Mouse (Mus musculus) embryonic facial prominence, embryonic 10.5 days (tissue): ENCODE results near the gene Ncl. TPM values are rescaled to one million over a fixed set of nuclear protein-coding genes. Genes with fewer than 3 reads are reported as not detected.
"Not testable (repeated sequence)": the region's sequence is repeated elsewhere in the genome, so short reads cannot be mapped to it uniquely, and the experiment has no call there.

Experiments used
- DNase-seq: peaks from one replicate; pipeline ENCODE4 v3.0.0-alpha.2; 2017; ENCODE audit warnings: low spot score
- H3K27ac ChIP-seq: fragments of 300-500 bp; sonication (generic); replicated peaks from 2 replicates; pipeline ENCODE4 v1.5.1; 2016; ENCODE audit warnings: mild to moderate bottlenecking
- H3K27me3 ChIP-seq: fragments of 300-500 bp; sonication (generic); replicated peaks from 2 replicates; pipeline ENCODE4 v1.6.1; 2016; ENCODE audit warnings: low read depth, mild to moderate bottlenecking; ENCODE audit not compliant: poor library complexity, severe bottlenecking
- H3K36me3 ChIP-seq: fragments of 300-500 bp; sonication (generic); replicated peaks from 2 replicates; pipeline ENCODE4 v1.6.1; 2016; ENCODE audit warnings: mild to moderate bottlenecking, moderate library complexity
- H3K4me1 ChIP-seq: fragments of 300-500 bp; sonication (generic); 2 replicates; pipeline ENCODE4 v1.6.1; 2016
- H3K4me3 ChIP-seq: fragments of 300-500 bp; sonication (generic); 2 replicates; pipeline ENCODE4 v1.5.1; 2016; ENCODE audit warnings: mild to moderate bottlenecking, moderate library complexity
- H3K9me3 ChIP-seq: fragments of 300-500 bp; sonication (generic); 2 replicates; pipeline ENCODE4 v1.6.1; 2016; ENCODE audit warnings: mild to moderate bottlenecking
- WGBS: fragments of 180-500 bp; shearing (Covaris S2); methylation state at CpG from one replicate; pipeline ENCODE4 v1.1.7; 2016; 5-methylcytosine and 5-hydroxymethylcytosine counted together
- polyA plus RNA-seq: library from polyadenylated mRNA; unstranded; fragments of >200 nt; fragmentation: Nextera tagmentation; extraction: Ambion mirVana; gene quantifications from 2 replicates; pipeline ENCODE4 v1.2.1, GENCODE M21; 2016

Ncl gene
- polyA plus RNA-seq, 1 experiment from 2014 or later = 641 TPM

DNA sequence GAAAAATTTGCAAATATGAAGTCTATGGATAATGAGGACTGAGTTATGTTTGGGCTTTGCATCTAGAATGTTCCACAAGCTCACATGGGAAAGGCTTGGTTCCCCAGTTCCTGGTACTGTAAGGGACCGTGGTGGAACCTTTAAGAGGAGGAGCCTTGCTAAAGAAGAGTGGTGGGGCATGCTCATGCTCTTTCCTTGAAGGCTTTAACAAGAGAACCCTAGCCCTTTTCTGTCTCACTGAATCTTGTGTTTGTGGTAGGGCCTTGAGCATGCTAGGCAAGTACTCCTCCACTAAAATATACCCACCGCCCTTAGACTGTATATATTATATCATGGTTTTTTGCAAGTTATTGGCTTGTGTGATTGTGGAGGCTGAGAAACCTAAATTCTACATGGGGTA is 16.8 kb downstream of the Ncl start:
- 91% methylated on average over 2 of the region's 2 CpGs for WGBS
- H3K4me3 ChIP-seq = no peak overlapping the region
- H3K27me3 ChIP-seq = no peaks in the 10 kb centered on the region
- H3K9me3 ChIP-seq = no peaks in the 10 kb centered on the region
- H3K36me3 ChIP-seq = peaks cover 25% of the 10 kb centered on the region
- H3K27ac ChIP-seq = no peak overlapping the region
- DNase-seq = no peak
- no peaks in the 10 kb centered on the region for H3K4me1 ChIP-seq

DNA sequence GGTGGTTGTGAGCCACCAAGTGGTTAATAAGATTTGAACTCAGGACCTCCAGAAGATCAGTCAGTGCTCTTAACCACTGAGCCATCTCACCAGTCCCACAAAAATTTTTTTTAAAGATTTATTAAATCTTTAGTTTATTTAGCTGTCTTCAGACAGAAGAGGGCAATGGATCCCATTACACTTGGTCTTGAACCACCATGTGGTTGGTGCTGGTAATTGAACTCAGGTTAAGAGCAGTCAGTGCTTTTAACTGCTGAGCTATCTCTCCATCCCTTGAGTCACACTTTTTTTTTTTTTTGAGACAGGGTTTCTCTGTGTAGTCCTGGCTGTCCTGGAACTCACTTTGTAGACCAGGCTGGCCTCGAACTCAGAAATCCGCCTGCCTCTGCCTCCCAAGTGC is 18.1 kb downstream of the Ncl start:
- not testable (repeated sequence) for H3K4me3 ChIP-seq, H3K4me1 ChIP-seq, H3K9me3 ChIP-seq, H3K27me3 ChIP-seq, DNase-seq, H3K27ac ChIP-seq
- 91% methylated on average over 2 of the region's 2 CpGs for WGBS
- H3K36me3 ChIP-seq = peaks cover 13% of the 10 kb centered on the region

DNA sequence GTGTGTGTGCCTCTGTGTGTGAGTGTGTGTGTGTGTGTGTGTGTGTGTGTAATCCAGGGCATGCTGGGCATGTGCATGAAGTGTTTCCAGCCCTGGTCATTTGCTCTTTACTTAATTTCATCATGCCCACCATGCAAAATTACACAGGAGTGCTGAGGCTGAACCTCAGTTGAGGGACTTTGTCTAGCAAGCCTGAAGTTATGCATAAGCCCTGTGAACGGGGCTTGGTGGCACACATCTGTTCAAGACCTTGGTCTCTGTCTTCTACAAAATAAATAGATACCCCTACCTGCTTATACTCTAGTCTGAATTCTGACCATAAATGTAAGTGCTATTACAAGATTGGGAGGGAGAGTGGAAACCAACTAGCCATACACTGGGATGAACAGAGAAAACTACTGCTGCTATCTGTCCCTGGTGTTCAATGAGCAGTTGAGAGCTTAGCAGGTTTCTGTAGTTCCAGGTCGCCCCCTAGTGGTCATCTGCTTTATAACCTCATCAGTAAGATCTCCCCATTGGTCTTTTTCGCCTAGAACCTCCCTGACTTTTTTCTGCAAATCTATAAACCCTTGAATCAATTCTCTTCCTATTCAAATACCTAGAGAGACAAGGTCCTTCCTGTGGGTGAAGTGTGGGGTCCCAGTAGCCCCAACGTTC is 19.9 kb downstream of the Ncl start:
- H3K36me3 ChIP-seq = no peaks in the 10 kb centered on the region; the same call in 1 of the 2 replicates
- H3K4me3 ChIP-seq = no peak overlapping the region
- no peak overlapping the region for H3K27ac ChIP-seq
- H3K9me3 ChIP-seq = no peaks in the 10 kb centered on the region
- DNase-seq = peak; percentile 75
- 30% methylated on average over 4 of the region's 4 CpGs for WGBS
- H3K27me3 ChIP-seq = no peaks in the 10 kb centered on the region
- no peaks in the 10 kb centered on the region for H3K4me1 ChIP-seq

DNA sequence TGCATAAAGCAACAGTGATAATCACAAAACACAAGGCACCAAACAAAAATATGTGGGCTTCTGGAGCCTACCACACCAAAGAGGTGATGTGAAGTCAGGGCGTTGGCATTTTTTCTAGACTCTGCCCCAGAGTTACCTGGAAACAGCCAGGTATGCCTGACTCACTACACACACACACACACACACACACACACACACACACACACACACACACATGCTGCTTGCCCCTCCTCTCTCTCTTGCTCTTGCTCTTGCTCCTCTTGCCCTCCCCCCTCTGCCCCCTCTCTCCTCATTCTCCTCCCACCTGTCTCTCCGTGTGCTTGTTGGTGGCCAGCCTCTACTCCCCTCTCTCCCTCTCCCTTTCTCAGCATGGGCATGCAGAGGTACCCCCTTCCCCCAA is 22.9 kb downstream of the Ncl start:
- no peaks in the 10 kb centered on the region for H3K9me3 ChIP-seq
- no peaks in the 10 kb centered on the region for H3K4me1 ChIP-seq
- no peak for DNase-seq
- no peaks in the 10 kb centered on the region for H3K36me3 ChIP-seq
- H3K4me3 ChIP-seq = no peak overlapping the region
- no peaks in the 10 kb centered on the region for H3K27me3 ChIP-seq
- WGBS = 39% methylated on average over 2 of the region's 2 CpGs
- no peak overlapping the region for H3K27ac ChIP-seq

DNA sequence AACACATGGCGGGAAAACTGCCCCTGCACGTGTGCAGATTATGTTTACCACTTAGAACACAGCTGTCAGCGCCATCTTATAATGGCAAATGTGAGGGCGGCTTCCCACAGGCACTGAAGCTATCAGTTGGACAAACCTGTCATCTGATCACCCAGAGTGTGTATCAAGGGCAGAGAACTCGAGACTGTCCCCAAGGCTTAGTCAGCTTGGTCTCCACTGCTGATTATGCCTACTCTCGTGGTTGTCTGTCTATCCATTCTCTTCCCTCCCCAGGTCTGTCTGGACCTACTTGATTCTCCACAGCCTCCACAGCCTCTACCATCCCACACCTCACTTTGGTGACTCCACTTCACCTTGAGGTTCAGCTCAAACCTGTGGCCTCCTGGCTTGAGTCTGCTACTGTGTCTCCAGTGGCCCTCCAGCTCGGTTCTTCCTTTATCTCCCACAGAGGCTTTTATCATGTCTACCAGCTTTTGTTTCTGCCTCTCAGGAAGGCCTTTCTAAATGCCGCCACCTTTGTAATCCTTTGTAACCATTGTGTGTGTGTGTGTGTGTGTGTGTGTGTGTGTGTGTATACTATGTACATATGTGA is 38.3 kb downstream of the Ncl start:
- no peak overlapping the region for H3K27ac ChIP-seq
- H3K4me3 ChIP-seq = no peak overlapping the region
- DNase-seq = no peak
- no peaks in the 10 kb centered on the region for H3K36me3 ChIP-seq
- H3K27me3 ChIP-seq = no peaks in the 10 kb centered on the region
- WGBS = 86% methylated on average over 7 of the region's 8 CpGs
- H3K9me3 ChIP-seq = no peaks in the 10 kb centered on the region
- H3K4me1 ChIP-seq = no peaks in the 10 kb centered on the region

DNA sequence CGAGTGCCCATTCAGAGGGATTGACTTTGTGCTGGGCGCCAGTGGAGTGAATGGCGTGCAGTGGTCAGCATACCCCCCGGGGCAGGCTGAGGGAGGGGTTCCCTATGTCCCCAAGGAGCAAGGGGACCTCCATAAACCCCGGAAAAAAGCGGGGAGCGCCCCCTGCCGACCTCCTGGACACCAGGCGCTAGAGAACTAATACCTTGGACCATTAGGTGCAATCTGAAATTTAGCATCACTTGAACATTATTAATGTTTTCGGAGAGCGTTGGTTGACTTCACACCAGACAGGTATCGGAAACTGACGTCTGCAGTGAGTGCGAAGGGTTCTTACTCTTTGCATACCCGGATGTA is 45.5 kb downstream of the Ncl start:
- WGBS = 24% methylated on average over 15 of the region's 15 CpGs
- peak; percentile 29 for DNase-seq
- H3K36me3 ChIP-seq = no peaks in the 10 kb centered on the region

DNA sequence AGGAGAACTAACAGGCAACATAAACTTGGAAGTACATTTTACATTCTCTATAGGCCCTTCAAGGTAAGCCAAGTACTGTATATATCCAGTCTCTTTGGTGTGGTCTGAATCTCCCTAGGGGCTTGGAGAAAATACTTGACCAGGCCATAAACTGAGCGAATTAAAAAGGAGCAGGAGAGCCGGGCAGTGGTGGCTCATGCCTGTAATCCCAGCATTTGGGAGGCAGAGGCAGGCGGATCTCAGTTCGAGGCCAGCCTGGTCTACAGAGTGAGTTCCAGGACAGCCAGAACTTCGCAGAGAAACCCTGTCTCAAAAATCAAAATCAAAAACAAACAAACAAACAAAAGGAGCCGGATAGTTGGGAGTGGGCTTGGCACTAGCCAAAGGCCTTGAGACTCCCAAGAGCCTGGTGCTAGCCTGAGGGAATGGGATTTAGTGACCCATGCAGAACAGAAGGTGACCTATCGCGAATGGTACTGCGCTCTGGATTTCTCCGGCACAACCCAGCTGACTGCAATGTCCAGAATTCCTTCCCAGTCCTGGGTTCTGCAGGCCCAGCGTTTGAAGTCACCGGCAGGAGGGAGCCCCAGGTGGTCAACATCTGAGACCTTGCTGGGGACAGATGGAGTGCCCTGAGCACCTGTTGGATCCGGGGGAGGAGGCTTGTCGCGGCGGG is 46.0 kb downstream of the Ncl start:
- WGBS = 40% methylated on average over 16 of the region's 16 CpGs
- Histone ChIP-seq H3K9me3 (no peaks in the 10 kb centered on the region), H3K27me3 (peaks cover 28% of the 10 kb centered on the region), H3K27ac (no peak overlapping the region), H3K4me3 (0 out of 2 replicates have a peak overlapping the region, but pooled peaks have one; percentile 18), H3K36me3 (no peaks in the 10 kb centered on the region), H3K4me1 (peaks cover 25% of the 10 kb centered on the region)
- DNase-seq = no peak

More for the DNA sequence above, 45.5 kb downstream of the Ncl start:
- Histone ChIP-seq H3K4me3 (0 out of 2 replicates have a peak overlapping the region, but pooled peaks have one; percentile 18), H3K9me3 (no peaks in the 10 kb centered on the region), H3K27me3 (peaks cover 27% of the 10 kb centered on the region), H3K27ac (no peak overlapping the region), H3K4me1 (peaks cover 22% of the 10 kb centered on the region)

DNA sequence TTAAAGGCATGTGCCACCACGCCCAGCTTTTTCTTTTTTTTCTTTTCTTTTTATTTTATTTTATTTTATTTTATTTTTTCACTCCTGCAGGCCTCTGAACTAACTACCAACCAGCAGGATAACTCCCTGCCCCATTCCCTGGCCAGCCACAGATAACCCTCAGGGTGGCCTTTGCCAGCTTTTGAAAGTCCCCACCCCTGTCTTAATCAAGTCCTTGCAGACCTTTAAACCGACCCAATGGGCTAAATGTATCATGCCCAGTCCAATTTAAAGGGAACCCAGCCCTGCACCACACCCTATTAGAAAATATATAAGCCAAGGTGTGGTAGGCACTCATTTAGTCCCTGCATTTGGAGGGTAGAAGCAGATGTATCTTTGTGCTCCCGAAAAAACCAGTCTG is 46.9 kb downstream of the Ncl start:
- no peak for DNase-seq
- 71% methylated on average over 3 of the region's 3 CpGs for WGBS

DNA sequence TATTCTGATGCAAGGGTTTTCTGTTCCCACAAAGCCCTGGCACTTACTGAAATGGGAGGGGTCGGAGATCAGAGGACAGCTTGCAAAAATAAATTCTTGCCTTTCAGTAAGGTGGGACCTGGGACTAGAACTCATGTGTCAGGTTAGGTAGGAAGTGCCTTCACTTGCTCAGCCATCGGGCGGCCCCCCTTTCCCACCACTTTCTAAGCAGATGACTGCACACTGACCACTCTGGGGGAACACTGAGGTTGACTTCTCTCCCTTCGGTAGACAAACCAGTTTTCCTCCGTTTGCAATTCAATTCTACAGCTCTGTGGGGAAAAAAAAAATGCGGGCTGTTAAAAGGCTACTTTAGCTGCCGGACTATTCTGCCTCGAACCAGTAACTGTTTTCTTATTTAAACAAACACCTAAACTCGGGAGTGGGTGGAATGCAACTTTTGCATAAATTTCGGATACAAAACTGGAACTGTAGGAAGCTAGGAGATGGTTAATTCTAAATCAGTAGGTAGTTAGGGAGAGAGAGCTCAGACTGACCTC is 47.7 kb downstream of the Ncl start:
- H3K36me3 ChIP-seq = peaks cover 2% of the 10 kb centered on the region; the same call in 1 of the 2 replicates
- WGBS = 26% methylated on average over 10 of the region's 10 CpGs
- H3K4me1 ChIP-seq = peaks cover 33% of the 10 kb centered on the region
- no peak overlapping the region for H3K4me3 ChIP-seq
- peak; percentile 32 for DNase-seq
- H3K9me3 ChIP-seq = no peaks in the 10 kb centered on the region
- H3K27me3 ChIP-seq = peaks cover 35% of the 10 kb centered on the region
- no peak overlapping the region for H3K27ac ChIP-seq

More for the DNA sequence above, 46.9 kb downstream of the Ncl start:
- no peak overlapping the region for H3K27ac ChIP-seq
- H3K9me3 ChIP-seq = no peaks in the 10 kb centered on the region
- H3K27me3 ChIP-seq = peaks cover 31% of the 10 kb centered on the region
- no peaks in the 10 kb centered on the region for H3K36me3 ChIP-seq
- H3K4me3 ChIP-seq = no peak overlapping the region
- peaks cover 30% of the 10 kb centered on the region for H3K4me1 ChIP-seq

DNA sequence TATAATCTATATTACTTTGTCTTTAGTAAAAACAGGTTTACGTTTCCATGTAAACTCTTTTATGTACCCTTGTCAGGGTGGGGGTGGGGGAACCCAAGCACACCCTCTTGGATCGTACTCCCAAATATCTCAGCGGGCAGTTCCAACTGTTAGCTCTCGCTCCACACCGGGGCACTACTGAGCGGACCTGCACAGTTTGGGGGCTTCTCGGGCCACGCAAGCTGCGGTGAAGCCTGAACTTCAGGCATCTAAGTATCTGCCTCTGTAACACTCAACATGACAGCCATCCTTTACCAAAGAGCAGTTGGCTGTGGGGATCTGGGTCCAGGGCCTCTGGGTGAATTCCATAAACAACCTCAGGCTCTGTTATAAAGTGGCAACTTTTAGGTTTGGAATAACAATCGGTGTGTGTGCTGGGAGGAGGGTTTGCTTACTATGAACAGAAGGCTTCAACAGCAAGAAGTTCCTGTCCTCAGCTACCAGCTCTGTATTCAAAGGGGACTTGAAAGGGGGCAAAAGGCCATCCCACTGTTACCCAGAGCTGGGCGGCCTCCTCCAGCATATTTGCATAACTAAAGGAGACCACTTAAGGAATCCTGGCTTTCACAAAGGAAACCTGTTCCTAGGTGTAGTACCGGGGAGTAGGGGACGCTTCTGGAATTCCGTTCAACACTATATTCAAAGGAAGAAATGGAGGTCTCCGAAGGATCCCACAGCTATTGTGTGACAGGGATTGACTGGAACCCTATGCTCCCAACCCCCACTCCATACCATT is 48.5 kb downstream of the Ncl start:
- Histone ChIP-seq H3K27me3 (peaks cover 43% of the 10 kb centered on the region), H3K27ac (peak overlapping the region; percentile 8; the same call in 1 of the 2 replicates), H3K4me3 (no peak overlapping the region), H3K4me1 (peaks cover 33% of the 10 kb centered on the region), H3K9me3 (no peaks in the 10 kb centered on the region), H3K36me3 (peaks cover 10% of the 10 kb centered on the region)
- WGBS = 14% methylated on average over 15 of the region's 15 CpGs
- no peak for DNase-seq

DNA sequence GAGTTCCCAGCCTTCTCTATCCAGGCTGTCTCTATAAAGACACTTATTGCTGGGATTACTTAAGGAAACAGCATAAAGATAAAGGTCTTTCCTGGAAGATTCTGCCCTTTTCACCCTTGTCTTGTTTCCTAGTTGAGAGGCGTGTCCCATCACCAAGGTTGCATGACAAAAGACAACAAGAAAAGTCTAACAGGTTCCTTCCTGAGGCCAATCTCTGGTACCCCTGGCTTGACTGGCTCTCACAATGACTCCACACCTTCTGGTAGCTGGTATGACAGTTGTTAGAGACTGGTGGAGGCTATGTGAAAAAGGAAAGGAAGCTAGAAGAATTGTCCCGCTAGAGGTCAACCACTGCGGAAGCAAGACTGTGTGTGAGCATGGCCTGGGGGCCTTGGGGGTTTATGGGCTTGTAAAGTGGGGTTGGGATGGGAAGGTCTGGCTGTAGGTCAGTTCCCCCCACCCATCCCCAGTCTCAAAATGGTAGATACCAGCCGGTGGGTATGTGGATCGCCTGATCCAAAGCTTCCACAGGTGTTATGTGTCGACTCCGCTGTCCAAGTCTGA is 49.8 kb downstream of the Ncl start:
- peaks cover 16% of the 10 kb centered on the region for H3K36me3 ChIP-seq
- no peak overlapping the region for H3K4me3 ChIP-seq
- no peak overlapping the region for H3K27ac ChIP-seq
- peaks cover 35% of the 10 kb centered on the region for H3K4me1 ChIP-seq
- H3K9me3 ChIP-seq = no peaks in the 10 kb centered on the region; the same call in 1 of the 2 replicates
- no peak for DNase-seq
- H3K27me3 ChIP-seq = peaks cover 56% of the 10 kb centered on the region
- WGBS = 91% methylated on average over 7 of the region's 7 CpGs
